Mouse (Mus musculus) G1E (cell line): ENCODE measurements at regions not wholly inside any gene's neighbourhood (a gene's known extent, or its start where the extent isn't known, plus 50 kb on each side); places are given as distances from the start of the nearest gene placed in this dataset.

ENCODE experiments used
- CTCF ChIP-seq: IDR thresholded peaks from 2 replicates; pipeline ENCODE4 v1.5.1; 2012; ENCODE audit warnings: low read depth, low read length, inconsistent platforms, mixed read lengths
- GATA1 ChIP-seq: IDR thresholded peaks from 2 replicates; pipeline ENCODE4 v1.6.1; 2012; ENCODE audit warnings: borderline replicate concordance, low read length, inconsistent platforms, mixed read lengths
- GATA2 ChIP-seq: IDR thresholded peaks from 2 replicates; pipeline ENCODE4 v1.6.1; 2012; ENCODE audit warnings: low read depth, low read length, inconsistent platforms, borderline replicate concordance
- POLR2AphosphoS5 ChIP-seq: IDR thresholded peaks from 2 replicates; pipeline ENCODE4 v1.6.1; 2012; ENCODE audit warnings: low read depth, low read length, inconsistent platforms; ENCODE audit not compliant: insufficient replicate concordance
- TAL1 ChIP-seq: conservative IDR thresholded peaks from 2 replicates; pipeline ENCODE4 v1.6.1; 2012; ENCODE audit warnings: low read depth, low read length, inconsistent platforms, mixed read lengths

DNA sequence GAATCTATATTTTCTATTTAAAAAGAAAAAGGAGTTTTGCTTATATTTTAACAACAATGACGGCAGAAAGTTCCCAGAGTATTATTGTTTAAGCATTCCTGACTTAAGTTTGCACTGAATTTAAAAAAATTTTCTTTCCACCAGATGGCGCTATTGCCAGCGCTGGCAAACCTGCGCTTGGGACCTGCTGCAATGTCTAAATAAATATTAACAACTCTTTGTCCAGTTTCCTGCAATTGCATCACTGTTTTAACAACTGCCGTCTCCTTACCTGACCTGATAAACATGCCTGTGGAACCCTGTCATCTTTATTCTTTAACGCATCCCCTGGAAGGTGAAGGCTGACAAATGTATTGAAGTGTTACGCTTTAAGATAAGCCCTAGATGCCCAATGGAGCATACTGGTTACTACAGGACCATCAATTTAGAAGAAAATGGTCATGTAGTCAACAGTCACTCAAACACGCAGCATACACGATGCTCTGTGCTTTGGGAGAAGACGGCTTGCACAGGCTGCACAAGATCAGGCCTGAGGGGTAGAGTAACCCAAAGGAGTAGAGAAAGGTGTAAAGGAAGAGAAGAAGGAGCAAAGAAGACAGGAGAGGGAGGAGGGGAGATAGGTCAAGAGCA, 83.6 kb upstream of the Tmc1 start:
- TF ChIP-seq CTCF (no peak), POLR2AphosphoS5 (no peak), GATA1 (no peak), TAL1 (no peak), GATA2 (no peak)
